Mouse (Mus musculus): ENCODE measurements around the gene Raet1e. TPM values are rescaled to one million over a fixed set of nuclear protein-coding genes. Genes with fewer than 3 reads are reported as not detected.
"Not testable (repeated sequence)": the region's sequence is repeated elsewhere in the genome, so short reads cannot be mapped to it uniquely, and the experiment has no call there.

Gene Raet1e
- not detected in 2 replicates for total RNA-seq (2017)

- peak; percentile 94 for ATAC-seq (replicated peaks; ENCODE audit: low read depth, poor library complexity, severe bottlenecking)
These were observed at the start of gene Raet1e, which contains the start of gene H60b for GRCm38 (mm10) chr10:22158310-22158999. TSS of gene Raet1e (plus strand) at chr10:22158569. TSS of gene H60b (plus strand) at chr10:22158586.

- peak; percentile 33 for ATAC-seq (replicated peaks; ENCODE audit: low read depth, poor library complexity, severe bottlenecking)
These were observed 17.6 kb upstream of the Raet1e start for GRCm38 (mm10) chr10:22140665-22141280.

- not testable (repeated sequence) for ATAC-seq (replicated peaks; ENCODE audit: low read depth, poor library complexity, severe bottlenecking)
These were observed 16.2 kb upstream of the Raet1e start for GRCm38 (mm10) chr10:22142194-22142593.

GRCm38 (mm10) chr10:22142926-22143325 is 15.4 kb upstream of the Raet1e start:
- ATAC-seq (replicated peaks; ENCODE audit: low read depth, poor library complexity, severe bottlenecking) = no peak

- peak; percentile 69 for ATAC-seq (replicated peaks; ENCODE audit: low read depth, poor library complexity, severe bottlenecking)
These were observed 9.8 kb upstream of the Raet1e start for GRCm38 (mm10) chr10:22148441-22149072.

- ATAC-seq (replicated peaks; ENCODE audit: low read depth, poor library complexity, severe bottlenecking) = no peak
These were observed 9.2 kb upstream of the Raet1e start, which contains the start of gene E030030I06Rik for GRCm38 (mm10) chr10:22149073-22149690. TSS of gene E030030I06Rik (minus strand) at chr10:22149270.

GRCm38 (mm10) chr10:22149691-22150465 is 8.5 kb upstream of the Raet1e start:
- ATAC-seq (replicated peaks; ENCODE audit: low read depth, poor library complexity, severe bottlenecking) = no peak

GRCm38 (mm10) chr10:22150593-22150992 is 7.8 kb upstream of the Raet1e start:
- ATAC-seq (replicated peaks; ENCODE audit: low read depth, poor library complexity, severe bottlenecking) = peak; percentile 16; the same call in 1 of the 2 replicates

- ATAC-seq (replicated peaks; ENCODE audit: low read depth, poor library complexity, severe bottlenecking) = not testable (repeated sequence)
These were observed 7.1 kb upstream of the Raet1e start for GRCm38 (mm10) chr10:22151056-22151862.

GRCm38 (mm10) chr10:22151863-22152640 is 6.3 kb upstream of the Raet1e start:
- ATAC-seq (replicated peaks; ENCODE audit: low read depth, poor library complexity, severe bottlenecking) = not testable (repeated sequence)

- ATAC-seq (replicated peaks; ENCODE audit: low read depth, poor library complexity, severe bottlenecking) = not testable (repeated sequence)
These were observed 5.2 kb upstream of the Raet1e start for GRCm38 (mm10) chr10:22153147-22153690.

- ATAC-seq (replicated peaks; ENCODE audit: low read depth, poor library complexity, severe bottlenecking) = not testable (repeated sequence)
These were observed 4.2 kb upstream of the Raet1e start for GRCm38 (mm10) chr10:22154127-22154526.

- no peak for ATAC-seq (replicated peaks; ENCODE audit: low read depth, poor library complexity, severe bottlenecking)
These were observed 3.2 kb upstream of the Raet1e start for GRCm38 (mm10) chr10:22154871-22155799.

GRCm38 (mm10) chr10:22159131-22159561 is 777 bp downstream of the Raet1e start:
- ATAC-seq (replicated peaks; ENCODE audit: low read depth, poor library complexity, severe bottlenecking) = no peak

GRCm38 (mm10) chr10:22159581-22160140 is 1.3 kb downstream of the Raet1e start:
- ATAC-seq (replicated peaks; ENCODE audit: low read depth, poor library complexity, severe bottlenecking) = no peak

GRCm38 (mm10) chr10:22163279-22163678 is 4.9 kb downstream of the Raet1e start:
- not testable (repeated sequence) for ATAC-seq (replicated peaks; ENCODE audit: low read depth, poor library complexity, severe bottlenecking)
